Mouse (Mus musculus): ENCODE measurements around the gene Cpsf4. TPM values are rescaled to one million over a fixed set of nuclear protein-coding genes. Genes with fewer than 3 reads are reported as not detected.
"Not testable (repeated sequence)": the region's sequence is repeated elsewhere in the genome, so short reads cannot be mapped to it uniquely, and the experiment has no call there.

The Cpsf4 gene
- polyA plus RNA-seq, 1 experiment, result 46.9 TPM

DNA sequence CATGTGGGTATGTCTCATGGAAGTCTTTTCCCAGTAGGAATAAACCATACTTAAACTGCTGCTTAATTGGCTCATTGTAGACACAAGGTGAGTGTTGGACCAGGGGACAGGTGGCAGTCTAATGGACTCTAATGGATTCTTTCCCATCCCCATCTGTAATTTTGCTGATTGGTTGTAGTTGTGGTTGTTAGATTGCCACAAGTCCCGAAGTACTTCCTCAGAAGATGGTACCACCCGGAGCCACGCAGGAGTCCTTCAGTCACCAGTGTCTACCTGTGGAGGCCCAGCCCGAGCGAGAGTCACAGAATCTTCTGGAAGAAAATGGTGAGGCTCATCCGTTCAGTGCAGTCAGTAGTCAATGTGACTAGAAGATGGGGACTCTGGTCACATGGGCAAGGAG is 40.4 kb downstream of the Cpsf4 start:
- Histone ChIP-seq H3K27ac (ENCODE audit: control insufficient read depth, insufficient read depth, low read depth, low read length, poor library complexity) (no peak overlapping the region), H3K4me3 (replicated peaks; ENCODE audit: control insufficient read depth, low read depth, low read length) (no peak overlapping the region), H3K4me1 (ENCODE audit: control insufficient read depth, insufficient read depth, low read length) (no peaks in the 10 kb centered on the region; the same call in 1 of the 2 replicates)
- WGBS, result 88% methylated on average over 6 of the region's 6 CpGs
- TF ChIP-seq CTCF (IDR thresholded peaks at IDR 0.05; ENCODE audit: control insufficient read depth, insufficient read depth, low read length) (no peak), POLR2A (IDR thresholded peaks at IDR 0.05; ENCODE audit: borderline replicate concordance, control insufficient read depth, low read depth, low read length) (no peak)

DNA sequence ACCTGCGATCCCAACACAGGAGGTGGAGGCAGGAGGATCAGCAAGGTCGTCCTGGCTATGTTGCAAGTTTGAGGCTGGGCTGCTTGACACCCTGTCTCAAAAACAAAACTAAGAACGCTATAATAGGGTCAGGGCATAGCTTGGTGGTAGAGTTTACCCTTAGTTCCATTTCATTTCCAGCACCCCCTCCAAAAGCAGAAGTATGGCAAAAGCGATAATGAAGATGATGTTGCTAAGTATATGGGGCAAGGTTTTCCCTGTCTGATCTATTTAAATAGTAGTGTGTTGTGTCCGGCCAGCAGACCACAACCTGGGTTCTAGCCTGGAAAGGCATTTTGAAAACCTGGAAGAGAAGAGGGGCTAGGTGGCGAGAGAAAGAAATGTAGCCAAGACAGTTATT is 40.9 kb downstream of the Cpsf4 start:
- 71% methylated on average over 6 of the region's 6 CpGs for WGBS
- H3K4me3 ChIP-seq (replicated peaks; ENCODE audit: control insufficient read depth, low read depth, low read length), result no peak overlapping the region
- H3K27ac ChIP-seq (ENCODE audit: control insufficient read depth, insufficient read depth, low read depth, low read length, poor library complexity), result no peak overlapping the region
- no peak for TF ChIP-seq CTCF (IDR thresholded peaks at IDR 0.05; ENCODE audit: control insufficient read depth, insufficient read depth, low read length)
- no peak for TF ChIP-seq POLR2A (IDR thresholded peaks at IDR 0.05; ENCODE audit: borderline replicate concordance, control insufficient read depth, low read depth, low read length)
- no peaks in the 10 kb centered on the region; the same call in 1 of the 2 replicates for H3K4me1 ChIP-seq (ENCODE audit: control insufficient read depth, insufficient read depth, low read length)

DNA sequence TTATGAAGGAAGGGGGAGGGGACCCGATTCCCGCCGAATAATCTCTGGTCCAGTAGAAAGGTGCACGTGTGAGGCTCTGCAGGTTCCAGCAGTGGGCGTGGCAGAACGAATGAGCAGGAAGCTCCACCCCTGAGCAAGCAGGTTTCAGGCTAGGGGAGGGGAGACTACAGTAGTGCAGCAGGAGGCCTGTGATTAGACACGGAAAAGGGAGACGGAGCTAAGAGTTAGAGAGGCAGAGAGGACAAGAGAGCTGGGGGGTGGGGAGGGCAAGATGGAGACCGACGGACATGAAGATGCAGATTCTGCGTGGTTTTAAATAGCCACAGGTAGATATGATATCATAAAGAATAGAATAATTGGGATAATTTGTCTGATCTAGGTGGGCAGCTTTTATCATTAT is 41.4 kb downstream of the Cpsf4 start:
- H3K4me1 ChIP-seq (ENCODE audit: control insufficient read depth, insufficient read depth, low read length); H3K27ac ChIP-seq (ENCODE audit: control insufficient read depth, insufficient read depth, low read depth, low read length, poor library complexity); H3K4me3 ChIP-seq (replicated peaks; ENCODE audit: control insufficient read depth, low read depth, low read length): not testable (repeated sequence)
- WGBS, result 65% methylated on average over 11 of the region's 11 CpGs

DNA sequence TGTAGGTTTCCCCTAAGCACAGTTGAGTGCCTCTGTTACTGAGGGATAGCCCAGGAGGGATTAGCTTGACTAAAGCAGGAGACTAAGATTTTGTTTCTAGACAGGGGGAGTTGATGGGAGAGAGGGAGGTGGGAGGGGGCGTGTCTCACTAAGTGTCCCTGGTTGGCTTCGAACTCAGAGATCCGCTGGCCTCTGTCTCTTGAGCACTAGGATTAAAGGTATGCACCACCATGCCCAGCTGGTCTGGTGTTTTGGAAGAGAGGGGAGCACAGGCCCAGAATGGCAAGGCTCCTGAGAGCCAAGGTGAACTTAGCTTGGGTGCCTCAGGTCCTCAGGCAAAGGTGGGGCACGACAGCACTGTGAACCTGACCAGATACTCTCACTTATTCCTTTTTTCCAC is 44.3 kb downstream of the Cpsf4 start:
- H3K4me3 ChIP-seq (replicated peaks; ENCODE audit: control insufficient read depth, low read depth, low read length), result no peak overlapping the region
- no peaks in the 10 kb centered on the region for H3K4me1 ChIP-seq (ENCODE audit: control insufficient read depth, insufficient read depth, low read length)
- H3K27ac ChIP-seq (ENCODE audit: control insufficient read depth, insufficient read depth, low read depth, low read length, poor library complexity), result no peak overlapping the region; the same call in 1 of the 2 replicates
- WGBS, result 89% methylated on average over 4 of the region's 4 CpGs
- TF ChIP-seq CTCF (IDR thresholded peaks at IDR 0.05; ENCODE audit: control insufficient read depth, insufficient read depth, low read length) (no peak), POLR2A (IDR thresholded peaks at IDR 0.05; ENCODE audit: borderline replicate concordance, control insufficient read depth, low read depth, low read length) (no peak)

DNA sequence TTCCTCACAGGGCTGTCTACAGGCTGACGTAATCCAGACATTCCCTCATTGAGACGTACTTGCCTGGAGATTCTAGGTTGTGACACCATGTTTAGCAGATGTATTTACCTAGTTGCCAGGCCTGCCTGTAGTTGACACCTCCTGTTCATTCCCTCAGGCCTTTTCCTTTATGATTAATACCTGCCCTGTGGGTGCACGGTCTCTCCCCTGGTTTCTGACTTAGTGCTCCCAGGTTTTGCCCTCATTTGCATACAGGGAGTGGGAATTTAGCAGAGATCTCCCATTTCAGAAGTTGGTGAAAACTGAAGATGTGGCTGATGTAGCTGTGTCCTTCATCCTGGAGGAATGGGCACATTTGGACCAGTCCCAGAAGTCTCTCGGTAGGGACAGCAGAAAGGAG is 45.2 kb downstream of the Cpsf4 start:
- no peaks in the 10 kb centered on the region for H3K4me1 ChIP-seq (ENCODE audit: control insufficient read depth, insufficient read depth, low read length)
- H3K4me3 ChIP-seq (replicated peaks; ENCODE audit: control insufficient read depth, low read depth, low read length), result no peak overlapping the region
- H3K27ac ChIP-seq (ENCODE audit: control insufficient read depth, insufficient read depth, low read depth, low read length, poor library complexity), result no peak overlapping the region
- WGBS, result 85% methylated on average over 4 of the region's 4 CpGs
- TF ChIP-seq POLR2A (IDR thresholded peaks at IDR 0.05; ENCODE audit: borderline replicate concordance, control insufficient read depth, low read depth, low read length) (no peak), CTCF (IDR thresholded peaks at IDR 0.05; ENCODE audit: control insufficient read depth, insufficient read depth, low read length) (no peak)

DNA sequence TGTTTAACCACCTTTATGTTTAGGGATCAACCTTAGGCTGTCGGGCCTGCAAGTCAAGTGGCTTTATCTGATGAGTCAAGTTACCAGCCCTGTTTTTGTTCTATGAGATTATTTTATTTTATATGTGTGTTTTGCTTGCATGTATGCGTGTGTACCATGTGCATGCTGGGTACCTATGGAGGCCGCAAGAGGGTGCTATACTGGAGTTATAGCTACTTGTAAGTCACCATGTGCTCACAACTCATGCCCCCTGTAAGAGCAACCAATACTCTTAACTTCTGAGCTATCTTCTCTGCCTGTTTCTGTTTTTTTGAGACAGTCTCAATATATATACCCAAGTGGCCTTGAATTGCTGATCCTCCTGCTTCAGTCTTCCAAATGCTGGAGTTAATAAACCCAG is 46.5 kb downstream of the Cpsf4 start:
- no peak for TF ChIP-seq CTCF (IDR thresholded peaks at IDR 0.05; ENCODE audit: control insufficient read depth, insufficient read depth, low read length)
- TF ChIP-seq POLR2A (IDR thresholded peaks at IDR 0.05; ENCODE audit: borderline replicate concordance, control insufficient read depth, low read depth, low read length), result no peak
- Histone ChIP-seq H3K4me3 (replicated peaks; ENCODE audit: control insufficient read depth, low read depth, low read length) (no peak overlapping the region), H3K27ac (ENCODE audit: control insufficient read depth, insufficient read depth, low read depth, low read length, poor library complexity) (no peak overlapping the region), H3K4me1 (ENCODE audit: control insufficient read depth, insufficient read depth, low read length) (no peaks in the 10 kb centered on the region)
- WGBS, result 84% methylated on average over 3 of the region's 3 CpGs

DNA sequence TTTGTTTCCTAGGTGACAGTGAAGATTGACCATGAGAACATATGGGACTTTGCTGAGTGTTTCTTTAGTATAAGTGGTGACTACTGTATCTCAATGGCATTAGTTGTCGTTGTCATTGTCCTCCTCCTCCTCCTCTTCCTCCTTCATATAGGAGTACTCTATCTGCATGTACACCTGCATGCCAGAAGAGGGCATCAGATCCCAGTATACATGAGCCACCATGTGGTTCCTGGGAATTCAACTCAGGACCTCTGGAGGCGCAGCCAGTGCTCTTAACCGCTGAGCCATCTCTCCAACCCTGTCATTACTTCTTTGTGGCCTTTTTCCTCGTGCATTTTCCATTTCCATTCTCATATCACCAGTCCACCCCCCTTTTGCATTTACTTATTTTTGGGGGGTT is 47.7 kb downstream of the Cpsf4 start:
- H3K4me3 ChIP-seq (replicated peaks; ENCODE audit: control insufficient read depth, low read depth, low read length), result no peak overlapping the region
- H3K4me1 ChIP-seq (ENCODE audit: control insufficient read depth, insufficient read depth, low read length), result no peaks in the 10 kb centered on the region
- H3K27ac ChIP-seq (ENCODE audit: control insufficient read depth, insufficient read depth, low read depth, low read length, poor library complexity), result no peak overlapping the region
- no peak for TF ChIP-seq POLR2A (IDR thresholded peaks at IDR 0.05; ENCODE audit: borderline replicate concordance, control insufficient read depth, low read depth, low read length)
- no peak for TF ChIP-seq CTCF (IDR thresholded peaks at IDR 0.05; ENCODE audit: control insufficient read depth, insufficient read depth, low read length)
- 69% methylated on average over 4 of the region's 4 CpGs for WGBS

DNA sequence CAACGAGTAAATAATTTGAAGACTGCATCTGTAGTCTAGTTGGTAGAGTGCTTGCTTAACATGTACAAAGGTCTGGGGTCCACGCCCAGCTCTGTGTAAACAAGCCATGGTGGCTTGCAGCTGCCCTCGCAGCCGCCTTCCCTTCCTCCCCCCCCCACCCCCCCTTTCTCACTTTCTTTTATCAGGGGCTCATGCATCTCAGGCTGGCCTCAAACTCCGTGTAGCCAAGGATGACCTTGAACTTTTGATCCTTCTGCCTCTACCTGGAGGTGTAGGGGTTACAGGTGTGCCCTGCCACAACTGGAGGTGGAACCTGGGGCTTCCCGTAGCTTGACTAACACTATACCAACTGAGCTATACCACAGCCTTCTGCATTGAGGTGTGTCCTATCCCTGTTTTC is 50.7 kb downstream of the Cpsf4 start:
- no peak for TF ChIP-seq CTCF (IDR thresholded peaks at IDR 0.05; ENCODE audit: control insufficient read depth, insufficient read depth, low read length)
- no peak for TF ChIP-seq POLR2A (IDR thresholded peaks at IDR 0.05; ENCODE audit: borderline replicate concordance, control insufficient read depth, low read depth, low read length)
- Histone ChIP-seq H3K4me3 (replicated peaks; ENCODE audit: control insufficient read depth, low read depth, low read length) (no peak overlapping the region), H3K4me1 (ENCODE audit: control insufficient read depth, insufficient read depth, low read length) (no peaks in the 10 kb centered on the region), H3K27ac (ENCODE audit: control insufficient read depth, insufficient read depth, low read depth, low read length, poor library complexity) (no peak overlapping the region)
- 84% methylated on average over 6 of the region's 6 CpGs for WGBS

DNA sequence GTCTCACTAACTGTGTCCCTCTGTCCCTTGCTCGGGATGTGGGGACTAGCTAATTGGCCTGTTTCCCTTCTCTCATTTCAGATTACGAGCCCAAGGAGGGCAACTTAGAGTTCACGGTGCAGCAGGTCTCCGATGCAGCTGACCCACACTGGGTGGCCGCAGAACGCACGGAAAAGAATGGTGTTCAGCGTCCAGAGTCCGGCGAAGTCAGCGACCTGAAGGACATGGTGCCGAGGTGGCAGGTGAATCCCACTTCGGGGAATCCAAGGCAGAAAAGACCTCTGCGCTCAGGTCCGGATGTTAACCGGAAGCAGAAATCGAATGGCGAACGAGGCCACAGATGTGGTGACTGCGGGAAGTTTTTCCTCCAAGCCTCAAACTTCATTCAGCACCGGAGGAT is 51.2 kb downstream of the Cpsf4 start:
- H3K27ac ChIP-seq (ENCODE audit: control insufficient read depth, insufficient read depth, low read depth, low read length, poor library complexity), result no peak overlapping the region
- TF ChIP-seq CTCF (IDR thresholded peaks at IDR 0.05; ENCODE audit: control insufficient read depth, insufficient read depth, low read length), result no peak
- TF ChIP-seq POLR2A (IDR thresholded peaks at IDR 0.05; ENCODE audit: borderline replicate concordance, control insufficient read depth, low read depth, low read length), result no peak
- 95% methylated on average over 21 of the region's 21 CpGs for WGBS
- H3K4me3 ChIP-seq (replicated peaks; ENCODE audit: control insufficient read depth, low read depth, low read length), result no peak overlapping the region
- H3K4me1 ChIP-seq (ENCODE audit: control insufficient read depth, insufficient read depth, low read length), result no peaks in the 10 kb centered on the region
